Mouse (Mus musculus): ENCODE data around the gene Acy3.
"Not testable (repeated sequence)": the region's sequence is repeated elsewhere in the genome, so short reads cannot be mapped to it uniquely, and the experiment has no call there.

The Acy3 gene

GRCm38 (mm10) chr19:4003112-4003511 lies 16.7 kb downstream of the Acy3 start, which contains the start of gene Doc2g:
Gene Doc2g, plus strand, starts transcription at chr19:4003313.
- DNase-seq (ENCODE audit: low spot score in 2 of 2) = no peak

GRCm38 (mm10) chr19:4003641-4004040 lies 17.3 kb downstream of the Acy3 start:
- DNase-seq (ENCODE audit: low spot score in 2 of 2) = no peak

- no peak for DNase-seq (ENCODE audit: low spot score in 2 of 2)
These were observed 18.0 kb downstream of the Acy3 start for GRCm38 (mm10) chr19:4004331-4004730.

GRCm38 (mm10) chr19:4005091-4005490 lies 18.7 kb downstream of the Acy3 start:
- DNase-seq (ENCODE audit: low spot score in 2 of 2) = peak in 1 of 2 experiments; percentile 10

GRCm38 (mm10) chr19:4005971-4006370 lies 19.6 kb downstream of the Acy3 start:
- no peak for DNase-seq (ENCODE audit: low spot score in 2 of 2)

GRCm38 (mm10) chr19:4011086-4011485 lies 24.7 kb downstream of the Acy3 start:
- no peak for DNase-seq (ENCODE audit: low spot score in 2 of 2)

- peak; percentile 93 to 95 for DNase-seq (ENCODE audit: low spot score in 2 of 2)
These were observed 26.2 kb downstream of the Acy3 start, which contains the start of gene Ndufv1 for GRCm38 (mm10) chr19:4012432-4013022. Gene Ndufv1, minus strand, starts transcription at chr19:4012806.

- DNase-seq (ENCODE audit: low spot score in 2 of 2) = no peak
These were observed 26.7 kb downstream of the Acy3 start for GRCm38 (mm10) chr19:4013066-4013465.

GRCm38 (mm10) chr19:4014802-4015201 lies 28.4 kb downstream of the Acy3 start:
- no peak for DNase-seq (ENCODE audit: low spot score in 2 of 2)

- DNase-seq (ENCODE audit: low spot score in 2 of 2) = no peak
These were observed 29.3 kb downstream of the Acy3 start for GRCm38 (mm10) chr19:4015635-4016034.

- no peak for DNase-seq (ENCODE audit: low spot score in 2 of 2)
These were observed 31.7 kb downstream of the Acy3 start for GRCm38 (mm10) chr19:4017921-4018587.

GRCm38 (mm10) chr19:4018743-4019583 lies 32.6 kb downstream of the Acy3 start:
- peak; percentile 74 to 80 for DNase-seq (ENCODE audit: low spot score in 2 of 2)

- DNase-seq (ENCODE audit: low spot score in 2 of 2) = no peak
These were observed 36.8 kb downstream of the Acy3 start for GRCm38 (mm10) chr19:4023185-4023584.

- no peak for DNase-seq (ENCODE audit: low spot score in 2 of 2)
These were observed 41.2 kb downstream of the Acy3 start for GRCm38 (mm10) chr19:4027576-4027975.

- no peak for DNase-seq (ENCODE audit: low spot score in 2 of 2)
These were observed 46.3 kb downstream of the Acy3 start for GRCm38 (mm10) chr19:4032668-4033067.

GRCm38 (mm10) chr19:4033298-4033697 lies 46.9 kb downstream of the Acy3 start:
- no peak for DNase-seq (ENCODE audit: low spot score in 2 of 2)

GRCm38 (mm10) chr19:4033742-4034141 lies 47.4 kb downstream of the Acy3 start:
- no peak for DNase-seq (ENCODE audit: low spot score in 2 of 2)

- no peak for DNase-seq (ENCODE audit: low spot score in 2 of 2)
These were observed 50.1 kb downstream of the Acy3 start for GRCm38 (mm10) chr19:4036327-4037045.

- DNase-seq (ENCODE audit: low spot score in 2 of 2) = not testable (repeated sequence)
These were observed 50.9 kb downstream of the Acy3 start for GRCm38 (mm10) chr19:4037154-4037787.

GRCm38 (mm10) chr19:4037788-4038232 lies 51.4 kb downstream of the Acy3 start, which contains the start of gene Gstp1:
Gene Gstp1, minus strand, starts transcription at chr19:4037985.
- DNase-seq (ENCODE audit: low spot score in 2 of 2) = peak; percentile 81 to 89
